Mouse (Mus musculus) embryo, embryonic 10.5 days (tissue): ENCODE results near the gene Gfpt1.

Experiments used
- DNase-seq: peaks from one replicate; pipeline ENCODE4 v3.0.0-alpha.2; 2015; ENCODE audit warnings: low spot score

The Gfpt1 gene

GRCm38 (mm10) chr6:87133966-87134546 lies 91.4 kb downstream of the Gfpt1 start:
- DNase-seq = no peak

- no peak for DNase-seq
These were observed 95.8 kb downstream of the Gfpt1 start for GRCm38 (mm10) chr6:87138479-87138878.

GRCm38 (mm10) chr6:87139796-87140553 lies 97.3 kb downstream of the Gfpt1 start:
- no peak for DNase-seq
